Mouse (Mus musculus) retina, postnatal 7 days (tissue): ENCODE measurements around the gene Gm4779.
"Not testable (repeated sequence)": the region's sequence is repeated elsewhere in the genome, so short reads cannot be mapped to it uniquely, and the experiment has no call there.

ENCODE experiments used
- DNase-seq: peaks from one replicate; pipeline ENCODE4 v3.0.0-alpha.2; 2012; ENCODE audit warnings: low read depth, low spot score

Gm4779 gene

GRCm38 (mm10) chrX:101794342-101794741, at the start of gene Gm4779, which contains the start of gene 8030474K03Rik:
Gm4779 (minus strand) TSS chrX:101794423.
8030474K03Rik (plus strand) TSS chrX:101794656.
- no peak for DNase-seq

- not testable (repeated sequence) for DNase-seq
Measured at GRCm38 (mm10) chrX:101819980-101820379, 25.8 kb upstream of the Gm4779 start.

GRCm38 (mm10) chrX:101819163-101819562, 24.9 kb upstream of the Gm4779 start:
- no peak for DNase-seq

GRCm38 (mm10) chrX:101811750-101812149, 17.5 kb upstream of the Gm4779 start:
- DNase-seq = no peak

- DNase-seq = no peak
Measured at GRCm38 (mm10) chrX:101805512-101805911, 11.3 kb upstream of the Gm4779 start.

GRCm38 (mm10) chrX:101791551-101791950, 2.7 kb downstream of the Gm4779 start:
- DNase-seq = peak; percentile 20

- peak; percentile 28 for DNase-seq
Measured at GRCm38 (mm10) chrX:101772035-101772434, 22.2 kb downstream of the Gm4779 start.

GRCm38 (mm10) chrX:101770307-101770706, 23.9 kb downstream of the Gm4779 start:
- no peak for DNase-seq

- DNase-seq = no peak
Measured at GRCm38 (mm10) chrX:101769478-101769877, 24.7 kb downstream of the Gm4779 start.

- no peak for DNase-seq
Measured at GRCm38 (mm10) chrX:101767280-101767679, 26.9 kb downstream of the Gm4779 start.

- DNase-seq = no peak
Measured at GRCm38 (mm10) chrX:101765111-101765510, 29.1 kb downstream of the Gm4779 start.

GRCm38 (mm10) chrX:101764621-101765020, 29.6 kb downstream of the Gm4779 start:
- DNase-seq = no peak

GRCm38 (mm10) chrX:101754478-101754877, 39.7 kb downstream of the Gm4779 start:
- no peak for DNase-seq

- no peak for DNase-seq
Measured at GRCm38 (mm10) chrX:101750144-101750543, 44.1 kb downstream of the Gm4779 start.

GRCm38 (mm10) chrX:101741064-101741433, 53.2 kb downstream of the Gm4779 start:
- no peak for DNase-seq

- no peak for DNase-seq
Measured at GRCm38 (mm10) chrX:101740335-101741063, 53.7 kb downstream of the Gm4779 start.
